Mouse (Mus musculus) thymus, adult 18-20 months (tissue): ENCODE measurements around the gene Plpp1.
A peak's percentile ranks its signal among the peaks of the same experiment; 100 is the strongest.

Source experiments
- DNase-seq, 2 experiments: peaks; one replicate each; pipeline ENCODE4 v3.0.0; 2022; ENCODE audit warnings: mixed read lengths in 2 of 2

Gene Plpp1

GRCm38 (mm10) chr13:112800597-112801380, at the start of gene Plpp1:
Gene Plpp1, plus strand, starts transcription at chr13:112800792.
- DNase-seq, result peak; percentile 67 to 73

- DNase-seq, result peak; percentile 19 to 25
Observed at GRCm38 (mm10) chr13:112751454-112752308, 48.9 kb upstream of the Plpp1 start.

- DNase-seq, result no peak
Observed at GRCm38 (mm10) chr13:112752309-112752975, 48.1 kb upstream of the Plpp1 start.

GRCm38 (mm10) chr13:112753522-112753921, 47.1 kb upstream of the Plpp1 start:
- no peak for DNase-seq

- DNase-seq, result no peak
Observed at GRCm38 (mm10) chr13:112754871-112755270, 45.7 kb upstream of the Plpp1 start.

GRCm38 (mm10) chr13:112755507-112756010, 45.0 kb upstream of the Plpp1 start:
- no peak for DNase-seq

- no peak for DNase-seq
Observed at GRCm38 (mm10) chr13:112757395-112757794, 43.2 kb upstream of the Plpp1 start.

- DNase-seq, result no peak
Observed at GRCm38 (mm10) chr13:112758546-112759090, 42.0 kb upstream of the Plpp1 start.

- no peak for DNase-seq
Observed at GRCm38 (mm10) chr13:112759364-112759763, 41.2 kb upstream of the Plpp1 start.

GRCm38 (mm10) chr13:112759777-112760537, 40.6 kb upstream of the Plpp1 start:
- DNase-seq, result no peak

GRCm38 (mm10) chr13:112760538-112760881, 40.1 kb upstream of the Plpp1 start:
- no peak for DNase-seq

GRCm38 (mm10) chr13:112761787-112762186, 38.8 kb upstream of the Plpp1 start:
- DNase-seq, result no peak

- DNase-seq, result no peak
Observed at GRCm38 (mm10) chr13:112762548-112762947, 38.0 kb upstream of the Plpp1 start.

GRCm38 (mm10) chr13:112763531-112764091, 37.0 kb upstream of the Plpp1 start:
- DNase-seq, result no peak

- DNase-seq, result no peak
Observed at GRCm38 (mm10) chr13:112764556-112764955, 36.0 kb upstream of the Plpp1 start.

GRCm38 (mm10) chr13:112765654-112766053, 34.9 kb upstream of the Plpp1 start:
- DNase-seq, result no peak

- DNase-seq, result no peak
Observed at GRCm38 (mm10) chr13:112770528-112771328, 29.9 kb upstream of the Plpp1 start.

GRCm38 (mm10) chr13:112771447-112772208, 29.0 kb upstream of the Plpp1 start:
- DNase-seq, result no peak

GRCm38 (mm10) chr13:112772252-112772651, 28.3 kb upstream of the Plpp1 start:
- DNase-seq, result no peak

GRCm38 (mm10) chr13:112772861-112773260, 27.7 kb upstream of the Plpp1 start:
- DNase-seq, result no peak
